Mouse (Mus musculus): Measurements from ENCODE around the gene Tmod1. TPM values are rescaled to one million over a fixed set of nuclear protein-coding genes. Genes with fewer than 3 reads are reported as not detected.
A peak's percentile ranks its signal among the peaks of the same experiment; 100 is the strongest.

Tmod1 gene
- polyA plus RNA-seq (2012; rRNA removed) (20.8 and 32.2 TPM in 2 replicates), polyA plus RNA-seq (2014; fragmentation: Nextera tagmentation; extraction: Ambion mirVana) (41.7 and 44.8 TPM in 2 replicates)

DNA sequence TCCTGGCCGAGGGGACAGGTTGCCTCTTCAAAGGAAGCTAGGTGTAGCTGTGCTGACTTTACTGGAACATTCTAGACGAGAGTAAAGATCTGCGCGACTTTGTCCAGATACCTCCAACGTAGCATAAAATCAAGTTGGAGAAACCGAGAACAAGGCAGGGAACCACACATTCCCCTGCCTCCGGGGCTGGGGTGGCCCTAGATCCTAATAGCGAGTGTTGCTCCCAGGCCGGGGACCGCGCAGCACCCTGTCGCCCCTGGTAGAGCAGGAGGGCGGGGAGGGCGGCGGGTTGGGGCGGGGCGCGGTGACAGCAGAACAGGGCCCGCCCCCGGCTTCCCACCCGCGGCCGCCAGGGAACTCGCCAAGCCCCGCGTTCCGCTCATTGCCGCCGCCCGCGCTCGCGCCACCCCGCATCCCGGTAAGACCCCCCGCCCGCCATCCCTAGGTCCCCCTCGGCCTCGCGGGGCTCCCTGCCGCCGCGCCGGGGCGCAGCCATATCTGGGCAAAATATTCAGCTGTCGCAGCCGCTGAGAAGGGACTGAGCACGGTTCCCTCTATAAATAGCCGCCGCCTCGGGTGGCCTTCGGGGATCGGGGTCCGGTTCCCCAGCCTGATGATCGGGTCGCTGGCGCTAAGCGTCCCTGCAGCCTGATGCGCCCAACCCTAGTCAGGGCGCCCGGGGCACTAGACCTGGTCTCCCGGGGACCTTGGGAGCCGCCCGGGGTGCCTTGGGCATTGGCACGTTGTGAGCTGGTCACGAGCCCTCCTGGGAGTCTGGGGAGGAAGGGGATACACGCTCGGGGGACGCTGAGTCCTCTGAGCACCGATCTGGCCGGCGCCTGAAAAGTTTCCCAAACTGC, at the start of gene Tmod1:
Gene Tmod1, plus strand, starts transcription at position 44 of the 860 bp plus-strand sequence.
- DNase-seq (ENCODE audit: low read depth in 3 of 3, low spot score in 3 of 3) (peak; percentile 63), ATAC-seq (ENCODE audit: insufficient read depth) (peak; percentile 66)
- H3K4me3 ChIP-seq (ENCODE audit: insufficient read depth in 1 of 2, low read depth in 2 of 2, low read length in 2 of 2), result peak within 1 kb of the TSS; percentile 71 to 94
- no peaks in the 10 kb centered on the region for H3K9me3 ChIP-seq (ENCODE audit: control insufficient read depth, low read length)
- H3K27me3 ChIP-seq (ENCODE audit: control insufficient read depth, insufficient read depth, low read length), result peaks cover 7% of the 10 kb centered on the region
- no peak; the same call in 1 of the 2 replicates for TF ChIP-seq CTCF (IDR thresholded peaks at IDR 0.05; ENCODE audit: low read depth)
- no peak for TF ChIP-seq EP300 (IDR thresholded peaks at IDR 0.05; ENCODE audit: low read depth)
- H3K4me1 ChIP-seq (replicated peaks; ENCODE audit: control insufficient read depth in 2 of 2, insufficient read depth in 2 of 2, low read length in 1 of 2), result peaks cover 20 to 37% of the 10 kb centered on the region in 2 experiments
- H3K9ac ChIP-seq (replicated peaks), result peak within 1 kb of the TSS; percentile 81
- WGBS (ENCODE audit: insufficient replicate concordance), result under 1% methylated on average over 72 of the region's 72 CpGs
- peaks cover 14% of the 10 kb centered on the region for H3K36me3 ChIP-seq (replicated peaks; ENCODE audit: control insufficient read depth, insufficient read depth, low read depth)
- peak within 1 kb of the TSS; percentile 84 for H3K4me2 ChIP-seq (ENCODE audit: low read depth)
- peak within 1 kb of the TSS; percentile 97 for H3K27ac ChIP-seq

GRCm38 (mm10) chr4:45990427-45991135, 48.2 kb upstream of the Tmod1 start:
- TF ChIP-seq EP300 (IDR thresholded peaks at IDR 0.05; ENCODE audit: low read depth) (no peak), CTCF (IDR thresholded peaks at IDR 0.05; ENCODE audit: low read depth) (no peak)
- WGBS (ENCODE audit: insufficient replicate concordance), result 41% methylated on average over 6 of the region's 6 CpGs
- H3K4me2 ChIP-seq (ENCODE audit: low read depth), result no peak overlapping the region
- ATAC-seq (ENCODE audit: insufficient read depth) (no peak), DNase-seq (ENCODE audit: low read depth in 3 of 3, low spot score in 3 of 3) (no peak)
- no peak overlapping the region for H3K4me3 ChIP-seq (ENCODE audit: insufficient read depth in 1 of 2, low read depth in 2 of 2, low read length in 2 of 2)
- no peaks in the 10 kb centered on the region for H3K27me3 ChIP-seq (ENCODE audit: control insufficient read depth, insufficient read depth, low read length)
- no peaks in the 10 kb centered on the region for H3K4me1 ChIP-seq (replicated peaks; ENCODE audit: control insufficient read depth in 2 of 2, insufficient read depth in 2 of 2, low read length in 1 of 2)
- H3K9me3 ChIP-seq (ENCODE audit: control insufficient read depth, low read length), result no peaks in the 10 kb centered on the region
- H3K27ac ChIP-seq, result no peak overlapping the region
- no peak overlapping the region for H3K9ac ChIP-seq (replicated peaks)
- H3K36me3 ChIP-seq (replicated peaks; ENCODE audit: control insufficient read depth, insufficient read depth, low read depth), result no peaks in the 10 kb centered on the region

DNA sequence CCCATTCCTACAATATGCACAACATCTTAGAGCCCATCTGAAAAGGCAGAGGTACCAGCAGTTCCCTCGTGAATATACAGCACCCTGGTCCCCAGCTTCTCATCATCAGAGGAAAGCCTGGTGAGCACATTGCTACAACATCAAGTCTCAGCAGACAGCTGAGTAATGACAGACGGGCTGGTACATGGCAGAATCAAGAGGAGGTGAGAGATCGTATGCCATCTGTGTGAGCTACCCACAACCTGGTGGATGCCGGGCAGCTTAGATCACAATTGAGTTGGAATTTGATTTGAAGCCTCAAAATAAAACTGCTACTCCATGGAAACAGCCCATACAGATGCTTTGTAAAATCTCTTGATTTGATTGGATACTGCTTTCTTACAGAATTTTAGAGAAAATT, 40.2 kb upstream of the Tmod1 start:
- DNase-seq (ENCODE audit: low read depth in 3 of 3, low spot score in 3 of 3) (no peak), ATAC-seq (ENCODE audit: insufficient read depth) (no peak)
- Histone ChIP-seq H3K4me2 (ENCODE audit: low read depth) (no peak overlapping the region), H3K4me3 (ENCODE audit: insufficient read depth in 1 of 2, low read depth in 2 of 2, low read length in 2 of 2) (no peak overlapping the region), H3K27ac (no peak overlapping the region), H3K9me3 (ENCODE audit: control insufficient read depth, low read length) (no peaks in the 10 kb centered on the region), H3K27me3 (ENCODE audit: control insufficient read depth, insufficient read depth, low read length) (no peaks in the 10 kb centered on the region), H3K9ac (replicated peaks) (no peak overlapping the region), H3K4me1 (replicated peaks; ENCODE audit: control insufficient read depth in 2 of 2, insufficient read depth in 2 of 2, low read length in 1 of 2) (no peaks in the 10 kb centered on the region), H3K36me3 (replicated peaks; ENCODE audit: control insufficient read depth, insufficient read depth, low read depth) (no peaks in the 10 kb centered on the region)
- 69% methylated on average over 4 of the region's 4 CpGs for WGBS (ENCODE audit: insufficient replicate concordance)
- TF ChIP-seq EP300 (IDR thresholded peaks at IDR 0.05; ENCODE audit: low read depth), result no peak

DNA sequence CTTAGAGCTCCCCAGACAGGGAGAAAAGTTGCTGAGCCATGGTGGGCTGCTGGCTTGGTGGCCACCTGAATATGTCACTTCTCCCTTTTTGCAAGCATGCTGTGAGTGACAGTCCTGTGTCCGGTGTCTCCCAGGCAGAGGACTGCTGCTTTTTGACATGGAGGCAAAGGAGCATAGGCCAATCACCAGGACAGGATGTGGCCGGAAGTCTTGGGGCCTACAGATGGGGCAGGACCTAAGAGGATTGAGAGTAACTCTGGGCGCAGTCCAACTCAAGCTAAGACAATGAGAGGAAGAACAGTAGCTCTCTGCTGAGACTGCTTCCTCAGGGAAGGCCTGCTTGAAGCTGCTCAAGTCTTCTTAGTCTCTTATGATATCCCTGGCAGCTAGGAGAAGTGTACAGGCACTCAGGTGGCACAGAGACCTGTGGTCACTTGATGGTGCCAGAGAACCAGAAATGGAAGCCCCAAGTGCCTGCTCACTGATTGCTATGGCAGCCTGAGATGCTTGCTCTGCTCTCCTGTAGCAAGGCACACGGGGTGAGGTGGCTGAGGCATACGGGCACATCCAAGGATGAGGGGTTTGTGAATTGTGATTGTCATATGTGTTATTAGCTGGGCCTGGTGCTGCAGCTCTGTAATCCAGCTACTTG, 30.5 kb upstream of the Tmod1 start:
- ATAC-seq (ENCODE audit: insufficient read depth) (no peak), DNase-seq (ENCODE audit: low read depth in 3 of 3, low spot score in 3 of 3) (no peak)
- no peaks in the 10 kb centered on the region for H3K9me3 ChIP-seq (ENCODE audit: control insufficient read depth, low read length)
- TF ChIP-seq CTCF (IDR thresholded peaks at IDR 0.05; ENCODE audit: low read depth) (peak; percentile 52), EP300 (IDR thresholded peaks at IDR 0.05; ENCODE audit: low read depth) (no peak)
- no peak overlapping the region for H3K9ac ChIP-seq (replicated peaks)
- H3K27ac ChIP-seq, result no peak overlapping the region
- 39% methylated on average over 5 of the region's 5 CpGs for whole genome bisulfite sequencing (ENCODE audit: insufficient replicate concordance)
- no peaks in the 10 kb centered on the region for H3K27me3 ChIP-seq (ENCODE audit: control insufficient read depth, insufficient read depth, low read length)
- no peaks in the 10 kb centered on the region for H3K36me3 ChIP-seq (replicated peaks; ENCODE audit: control insufficient read depth, insufficient read depth, low read depth)
- H3K4me2 ChIP-seq (ENCODE audit: low read depth), result no peak overlapping the region
- H3K4me3 ChIP-seq (ENCODE audit: insufficient read depth in 1 of 2, low read depth in 2 of 2, low read length in 2 of 2), result no peak overlapping the region
- H3K4me1 ChIP-seq (replicated peaks; ENCODE audit: control insufficient read depth in 2 of 2, insufficient read depth in 2 of 2, low read length in 1 of 2), result peaks cover 0 to 9% of the 10 kb centered on the region in 2 experiments; a peak in 2 of 4 replicates
